Mouse (Mus musculus): ENCODE measurements around the gene Serpinb5.
"Not testable (repeated sequence)": the region's sequence is repeated elsewhere in the genome, so short reads cannot be mapped to it uniquely, and the experiment has no call there.

Serpinb5 gene

GRCm38 (mm10) chr1:106860847-106861246 lies at the start of gene Serpinb5:
Gene Serpinb5, plus strand, starts transcription at chr1:106861173.
- peak; percentile 28 for DNase-seq

GRCm38 (mm10) chr1:106814864-106815263 lies 46.1 kb upstream of the Serpinb5 start:
- DNase-seq: no peak

- no peak for DNase-seq
These were observed 45.7 kb upstream of the Serpinb5 start for GRCm38 (mm10) chr1:106815265-106815664.

GRCm38 (mm10) chr1:106816766-106817165 lies 44.2 kb upstream of the Serpinb5 start:
- peak; percentile 35 for DNase-seq

GRCm38 (mm10) chr1:106818323-106818722 lies 42.6 kb upstream of the Serpinb5 start:
- no peak for DNase-seq

GRCm38 (mm10) chr1:106822297-106822696 lies 38.7 kb upstream of the Serpinb5 start:
- no peak for DNase-seq

GRCm38 (mm10) chr1:106828784-106829183 lies 32.2 kb upstream of the Serpinb5 start:
- DNase-seq: no peak

GRCm38 (mm10) chr1:106865543-106865942 lies 4.6 kb downstream of the Serpinb5 start:
- DNase-seq: no peak

GRCm38 (mm10) chr1:106866029-106866428 lies 5.1 kb downstream of the Serpinb5 start:
- no peak for DNase-seq

GRCm38 (mm10) chr1:106866768-106867167 lies 5.8 kb downstream of the Serpinb5 start:
- peak; percentile 82 for DNase-seq

GRCm38 (mm10) chr1:106869986-106870385 lies 9.0 kb downstream of the Serpinb5 start:
- no peak for DNase-seq

GRCm38 (mm10) chr1:106875193-106875886 lies 14.4 kb downstream of the Serpinb5 start:
- no peak for DNase-seq

- no peak for DNase-seq
These were observed 15.2 kb downstream of the Serpinb5 start for GRCm38 (mm10) chr1:106876147-106876546.

GRCm38 (mm10) chr1:106882723-106883122 lies 21.8 kb downstream of the Serpinb5 start:
- no peak for DNase-seq

GRCm38 (mm10) chr1:106883369-106883768 lies 22.4 kb downstream of the Serpinb5 start:
- no peak for DNase-seq

- DNase-seq: peak; percentile 49
These were observed 22.8 kb downstream of the Serpinb5 start for GRCm38 (mm10) chr1:106883812-106884211.

GRCm38 (mm10) chr1:106895142-106895541 lies 34.2 kb downstream of the Serpinb5 start:
- not testable (repeated sequence) for DNase-seq

- no peak for DNase-seq
These were observed 40.4 kb downstream of the Serpinb5 start for GRCm38 (mm10) chr1:106901406-106901805.

GRCm38 (mm10) chr1:106931954-106932353 lies 71.0 kb downstream of the Serpinb5 start:
- no peak for DNase-seq
